Mouse (Mus musculus): Measurements from ENCODE around the gene Isg20l2. TPM values are rescaled to one million over a fixed set of nuclear protein-coding genes. Genes with fewer than 3 reads are reported as not detected.
A peak's percentile ranks its signal among the peaks of the same experiment; 100 is the strongest.
"Not testable (repeated sequence)": the region's sequence is repeated elsewhere in the genome, so short reads cannot be mapped to it uniquely, and the experiment has no call there.

Isg20l2 gene
- 41.6 and 54.7 TPM in 2 replicates for polyA plus RNA-seq (2011; ENCODE audit: insufficient read length, low read depth, missing spikeins)

GRCm38 (mm10) chr3:87930078-87930795 lies at the start of gene Isg20l2, which contains the start of gene Rrnad1:
Isg20l2 (plus strand) TSS chr3:87930314.
Rrnad1 (minus strand) TSS chr3:87930717.
- peak within 1 kb of the TSS; percentile 45 for H3K27ac ChIP-seq (ENCODE audit: insufficient read depth, low read length)
- peaks cover 5% of the 10 kb centered on the region for H3K4me1 ChIP-seq (ENCODE audit: control insufficient read depth, insufficient read depth, low read length)
- H3K4me3 ChIP-seq (ENCODE audit: insufficient read depth, low read length) = peak within 1 kb of the TSS; percentile 75
- peak; percentile 89 for TF ChIP-seq CTCF (IDR thresholded peaks at IDR 0.05; ENCODE audit: borderline replicate concordance, insufficient read depth, low read length)
- TF ChIP-seq POLR2A (IDR thresholded peaks at IDR 0.05; ENCODE audit: low read depth, low read length) = peak; percentile 85

- Histone ChIP-seq H3K27ac (ENCODE audit: insufficient read depth, low read length) (no peak overlapping the region), H3K4me1 (ENCODE audit: control insufficient read depth, insufficient read depth, low read length) (no peaks in the 10 kb centered on the region), H3K4me3 (ENCODE audit: insufficient read depth, low read length) (peak overlapping the region; percentile 84)
- TF ChIP-seq CTCF (IDR thresholded peaks at IDR 0.05; ENCODE audit: borderline replicate concordance, insufficient read depth, low read length) = no peak
- TF ChIP-seq POLR2A (IDR thresholded peaks at IDR 0.05; ENCODE audit: low read depth, low read length) = no peak
Measured at GRCm38 (mm10) chr3:87884291-87884690, 45.8 kb upstream of the Isg20l2 start.

GRCm38 (mm10) chr3:87884708-87885251 lies 45.3 kb upstream of the Isg20l2 start:
- Histone ChIP-seq H3K4me3 (ENCODE audit: insufficient read depth, low read length) (peak overlapping the region; percentile 84), H3K27ac (ENCODE audit: insufficient read depth, low read length) (peak overlapping the region; percentile 58; the same call in 1 of the 2 replicates), H3K4me1 (ENCODE audit: control insufficient read depth, insufficient read depth, low read length) (no peaks in the 10 kb centered on the region)
- peak; percentile 47 for TF ChIP-seq POLR2A (IDR thresholded peaks at IDR 0.05; ENCODE audit: low read depth, low read length)
- no peak for TF ChIP-seq CTCF (IDR thresholded peaks at IDR 0.05; ENCODE audit: borderline replicate concordance, insufficient read depth, low read length)

- no peaks in the 10 kb centered on the region for H3K4me1 ChIP-seq (ENCODE audit: control insufficient read depth, insufficient read depth, low read length)
- peak within 1 kb of the TSS; percentile 58 for H3K27ac ChIP-seq (ENCODE audit: insufficient read depth, low read length)
- TF ChIP-seq POLR2A (IDR thresholded peaks at IDR 0.05; ENCODE audit: low read depth, low read length) = peak; percentile 67
- TF ChIP-seq CTCF (IDR thresholded peaks at IDR 0.05; ENCODE audit: borderline replicate concordance, insufficient read depth, low read length) = no peak
- peak within 1 kb of the TSS; percentile 84 for H3K4me3 ChIP-seq (ENCODE audit: insufficient read depth, low read length)
Measured at GRCm38 (mm10) chr3:87885281-87886003, 44.7 kb upstream of the Isg20l2 start, which contains the start of gene Prcc. Prcc (minus strand) TSS chr3:87885608.

GRCm38 (mm10) chr3:87886004-87886365 lies 44.1 kb upstream of the Isg20l2 start:
- no peak overlapping the region for H3K27ac ChIP-seq (ENCODE audit: insufficient read depth, low read length)
- no peaks in the 10 kb centered on the region for H3K4me1 ChIP-seq (ENCODE audit: control insufficient read depth, insufficient read depth, low read length)
- peak overlapping the region; percentile 41 for H3K4me3 ChIP-seq (ENCODE audit: insufficient read depth, low read length)
- TF ChIP-seq POLR2A (IDR thresholded peaks at IDR 0.05; ENCODE audit: low read depth, low read length) (no peak), CTCF (IDR thresholded peaks at IDR 0.05; ENCODE audit: borderline replicate concordance, insufficient read depth, low read length) (no peak)

- H3K4me1 ChIP-seq (ENCODE audit: control insufficient read depth, insufficient read depth, low read length) = no peaks in the 10 kb centered on the region
- no peak overlapping the region for H3K27ac ChIP-seq (ENCODE audit: insufficient read depth, low read length)
- TF ChIP-seq POLR2A (IDR thresholded peaks at IDR 0.05; ENCODE audit: low read depth, low read length) = no peak
- H3K4me3 ChIP-seq (ENCODE audit: insufficient read depth, low read length) = no peak overlapping the region
Measured at GRCm38 (mm10) chr3:87886416-87886815, 43.7 kb upstream of the Isg20l2 start.

- not testable (repeated sequence) for H3K4me3 ChIP-seq (ENCODE audit: insufficient read depth, low read length); H3K27ac ChIP-seq (ENCODE audit: insufficient read depth, low read length); H3K4me1 ChIP-seq (ENCODE audit: control insufficient read depth, insufficient read depth, low read length)
Measured at GRCm38 (mm10) chr3:87887400-87887799, 42.7 kb upstream of the Isg20l2 start.

GRCm38 (mm10) chr3:87891481-87891880 lies 38.6 kb upstream of the Isg20l2 start:
- Histone ChIP-seq H3K27ac (ENCODE audit: insufficient read depth, low read length) (no peak overlapping the region), H3K4me1 (ENCODE audit: control insufficient read depth, insufficient read depth, low read length) (no peaks in the 10 kb centered on the region), H3K4me3 (ENCODE audit: insufficient read depth, low read length) (no peak overlapping the region)
- TF ChIP-seq CTCF (IDR thresholded peaks at IDR 0.05; ENCODE audit: borderline replicate concordance, insufficient read depth, low read length) = no peak
- TF ChIP-seq POLR2A (IDR thresholded peaks at IDR 0.05; ENCODE audit: low read depth, low read length) = no peak

- TF ChIP-seq CTCF (IDR thresholded peaks at IDR 0.05; ENCODE audit: borderline replicate concordance, insufficient read depth, low read length) (no peak), POLR2A (IDR thresholded peaks at IDR 0.05; ENCODE audit: low read depth, low read length) (no peak)
- no peaks in the 10 kb centered on the region for H3K4me1 ChIP-seq (ENCODE audit: control insufficient read depth, insufficient read depth, low read length)
- no peak overlapping the region for H3K4me3 ChIP-seq (ENCODE audit: insufficient read depth, low read length)
- no peak overlapping the region for H3K27ac ChIP-seq (ENCODE audit: insufficient read depth, low read length)
Measured at GRCm38 (mm10) chr3:87893367-87893905, 36.7 kb upstream of the Isg20l2 start.

GRCm38 (mm10) chr3:87899266-87899665 lies 30.8 kb upstream of the Isg20l2 start:
- H3K4me3 ChIP-seq (ENCODE audit: insufficient read depth, low read length) = no peak overlapping the region
- no peak overlapping the region for H3K27ac ChIP-seq (ENCODE audit: insufficient read depth, low read length)
- TF ChIP-seq CTCF (IDR thresholded peaks at IDR 0.05; ENCODE audit: borderline replicate concordance, insufficient read depth, low read length) = no peak
- TF ChIP-seq POLR2A (IDR thresholded peaks at IDR 0.05; ENCODE audit: low read depth, low read length) = no peak
- H3K4me1 ChIP-seq (ENCODE audit: control insufficient read depth, insufficient read depth, low read length) = no peaks in the 10 kb centered on the region
